Mouse (Mus musculus): ENCODE data around the gene Sema7a. TPM values are rescaled to one million over a fixed set of nuclear protein-coding genes. Genes with fewer than 3 reads are reported as not detected.

Sema7a gene
- polyA plus RNA-seq, 1 experiment from 2014 or later, result 0.27 TPM

GRCm38 (mm10) chr9:57956196-57956837 is 16.4 kb downstream of the Sema7a start:
- H3K27me3 ChIP-seq (ENCODE audit: low read depth, poor library complexity, severe bottlenecking), result peaks cover under 1% of the 10 kb centered on the region; the same call in 1 of the 2 replicates
- WGBS, result 88% methylated on average over 9 of the region's 9 CpGs
- no peak overlapping the region for H3K27ac ChIP-seq (replicated peaks)
- DNase-seq (ENCODE audit: low spot score), result no peak
- H3K9me3 ChIP-seq (replicated peaks), result no peaks in the 10 kb centered on the region
- H3K4me1 ChIP-seq, result peaks cover 11% of the 10 kb centered on the region
- H3K4me3 ChIP-seq, result no peak overlapping the region
- H3K36me3 ChIP-seq, result 0 out of 2 replicates have a peak, but pooled peaks cover 1% of the 10 kb centered on the region

- Histone ChIP-seq H3K36me3 (0 out of 2 replicates have a peak, but pooled peaks cover 4% of the 10 kb centered on the region), H3K27me3 (ENCODE audit: low read depth, poor library complexity, severe bottlenecking) (no peaks in the 10 kb centered on the region), H3K4me3 (no peak overlapping the region), H3K9me3 (replicated peaks) (no peaks in the 10 kb centered on the region), H3K4me1 (peaks cover 11% of the 10 kb centered on the region), H3K27ac (replicated peaks) (no peak overlapping the region)
- WGBS, result 85% methylated on average over 5 of the region's 5 CpGs
- no peak for DNase-seq (ENCODE audit: low spot score)
Observed at GRCm38 (mm10) chr9:57956838-57957236, 16.9 kb downstream of the Sema7a start.

DNA sequence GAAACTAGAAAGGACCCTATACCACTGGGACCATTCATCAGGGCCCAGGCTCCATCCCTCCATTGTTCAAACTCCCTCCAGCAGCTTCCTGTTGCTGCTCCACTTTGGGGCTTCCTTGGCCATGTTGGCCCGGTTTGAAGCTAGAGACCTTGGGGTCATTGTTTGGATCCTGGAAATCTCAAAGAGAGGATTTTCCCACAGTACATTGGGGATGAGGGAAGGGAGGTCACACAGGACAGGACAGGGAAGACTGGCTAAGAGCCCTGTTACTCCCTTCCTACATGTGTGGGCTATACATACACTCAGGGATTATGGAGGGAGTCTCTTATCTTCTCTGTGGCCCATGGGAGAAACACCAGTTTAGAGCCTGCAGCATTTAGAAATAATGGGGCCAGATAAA is 18.7 kb downstream of the Sema7a start:
- Histone ChIP-seq H3K9me3 (replicated peaks) (no peaks in the 10 kb centered on the region), H3K4me3 (no peak overlapping the region), H3K27ac (replicated peaks) (no peak overlapping the region), H3K36me3 (0 out of 2 replicates have a peak, but pooled peaks cover 4% of the 10 kb centered on the region), H3K27me3 (ENCODE audit: low read depth, poor library complexity, severe bottlenecking) (no peaks in the 10 kb centered on the region), H3K4me1 (peaks cover 16% of the 10 kb centered on the region)
- no peak for DNase-seq (ENCODE audit: low spot score)
- WGBS, result 71% methylated on average over 1 of the region's 1 CpGs

DNA sequence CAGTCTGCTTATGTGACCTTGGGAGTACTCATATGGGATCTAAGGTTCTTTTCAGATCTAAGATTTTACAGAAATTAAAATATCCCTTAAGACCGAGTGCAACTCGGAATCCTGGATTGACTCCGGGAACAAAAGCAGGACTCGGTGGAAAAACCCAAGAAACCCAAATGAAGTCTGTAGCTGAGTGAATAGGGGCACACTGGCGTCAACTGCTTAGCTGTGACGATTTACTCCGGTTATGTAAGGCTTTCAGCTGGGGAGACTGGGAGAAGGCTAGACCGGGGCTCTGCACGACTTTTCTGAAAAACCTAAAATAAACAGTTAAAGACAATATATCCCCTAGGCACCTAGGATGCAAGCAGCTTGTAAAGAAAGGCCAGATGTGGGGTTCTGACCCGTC is 19.5 kb downstream of the Sema7a start:
- 0 out of 2 replicates have a peak, but pooled peaks cover 4% of the 10 kb centered on the region for H3K36me3 ChIP-seq
- H3K4me3 ChIP-seq, result no peak overlapping the region
- H3K4me1 ChIP-seq, result peaks cover 23% of the 10 kb centered on the region
- H3K27ac ChIP-seq (replicated peaks), result no peak overlapping the region
- no peaks in the 10 kb centered on the region for H3K27me3 ChIP-seq (ENCODE audit: low read depth, poor library complexity, severe bottlenecking)
- DNase-seq (ENCODE audit: low spot score), result no peak
- WGBS, result 76% methylated on average over 10 of the region's 10 CpGs
- H3K9me3 ChIP-seq (replicated peaks), result no peaks in the 10 kb centered on the region

DNA sequence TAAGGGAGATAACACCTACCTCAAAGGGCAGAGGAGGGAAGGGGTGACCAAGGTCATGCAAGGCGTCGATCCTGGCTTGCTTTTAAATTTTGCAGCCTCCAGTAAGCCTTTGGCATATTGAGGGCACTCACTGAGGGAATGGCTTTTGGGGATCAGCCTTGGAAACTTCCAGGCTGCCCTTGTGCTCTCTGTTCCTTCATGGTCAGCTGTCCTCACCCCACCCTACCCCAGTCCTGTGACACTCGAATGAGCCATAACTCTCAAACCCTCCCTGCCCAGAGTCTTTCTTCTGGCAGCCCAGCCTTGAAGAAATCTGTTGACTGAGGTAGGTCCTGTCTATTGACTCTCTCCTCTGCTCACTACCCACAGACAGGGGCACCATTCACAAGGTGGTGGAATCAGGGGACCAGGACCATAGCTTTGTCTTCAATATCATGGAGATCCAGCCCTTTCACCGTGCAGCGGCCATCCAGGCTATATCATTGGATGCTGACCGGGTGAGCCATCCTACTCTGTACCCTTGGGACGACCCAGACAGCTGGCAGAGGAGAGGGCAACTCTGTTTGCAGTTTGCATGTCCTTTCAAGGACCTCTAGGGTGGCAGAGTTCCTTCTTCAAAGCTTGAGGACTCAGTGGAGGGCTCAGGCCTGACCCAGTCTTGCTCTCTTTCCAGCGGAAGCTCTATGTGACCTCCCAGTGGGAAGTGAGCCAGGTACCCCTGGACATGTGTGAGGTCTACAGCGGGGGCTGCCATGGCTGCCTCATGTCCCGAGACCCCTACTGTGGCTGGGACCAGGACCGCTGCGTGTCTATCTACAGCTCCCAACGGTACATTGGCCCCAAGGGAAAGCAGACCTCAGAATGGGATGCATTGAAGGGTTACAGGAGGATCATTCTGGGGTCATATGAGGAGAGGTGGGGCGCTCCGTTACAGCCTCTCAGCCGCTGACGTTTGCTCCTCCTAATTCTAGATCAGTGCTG is 20.3 kb downstream of the Sema7a start:
- H3K27me3 ChIP-seq (ENCODE audit: low read depth, poor library complexity, severe bottlenecking), result no peaks in the 10 kb centered on the region
- no peaks in the 10 kb centered on the region for H3K9me3 ChIP-seq (replicated peaks)
- peaks cover 29% of the 10 kb centered on the region for H3K4me1 ChIP-seq
- DNase-seq (ENCODE audit: low spot score), result no peak
- H3K27ac ChIP-seq (replicated peaks), result no peak overlapping the region
- WGBS, result 86% methylated on average over 17 of the region's 17 CpGs
- H3K4me3 ChIP-seq, result no peak overlapping the region
- 0 out of 2 replicates have a peak, but pooled peaks cover 4% of the 10 kb centered on the region for H3K36me3 ChIP-seq

DNA sequence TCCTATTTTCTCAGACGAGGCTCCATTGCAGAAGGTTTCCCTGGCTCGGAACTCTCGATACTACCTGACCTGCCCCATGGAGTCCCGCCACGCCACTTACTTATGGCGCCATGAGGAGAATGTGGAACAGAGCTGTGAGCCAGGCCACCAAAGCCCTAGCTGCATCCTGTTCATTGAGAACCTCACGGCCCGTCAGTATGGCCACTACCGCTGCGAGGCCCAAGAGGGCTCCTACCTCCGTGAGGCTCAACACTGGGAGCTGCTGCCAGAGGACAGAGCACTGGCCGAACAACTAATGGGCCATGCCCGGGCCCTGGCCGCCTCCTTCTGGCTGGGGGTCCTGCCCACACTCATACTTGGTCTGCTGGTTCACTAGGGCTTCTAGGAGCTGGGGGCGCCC is 21.3 kb downstream of the Sema7a start:
- H3K27me3 ChIP-seq (ENCODE audit: low read depth, poor library complexity, severe bottlenecking), result no peaks in the 10 kb centered on the region
- no peaks in the 10 kb centered on the region for H3K9me3 ChIP-seq (replicated peaks)
- WGBS, result 91% methylated on average over 15 of the region's 15 CpGs
- H3K4me1 ChIP-seq, result peaks cover 29% of the 10 kb centered on the region
- peak overlapping the region; percentile 61; the same call in 1 of the 2 replicates for H3K27ac ChIP-seq (replicated peaks)
- no peak for DNase-seq (ENCODE audit: low spot score)
- 0 out of 2 replicates have a peak, but pooled peaks cover 4% of the 10 kb centered on the region for H3K36me3 ChIP-seq
- no peak overlapping the region for H3K4me3 ChIP-seq

DNA sequence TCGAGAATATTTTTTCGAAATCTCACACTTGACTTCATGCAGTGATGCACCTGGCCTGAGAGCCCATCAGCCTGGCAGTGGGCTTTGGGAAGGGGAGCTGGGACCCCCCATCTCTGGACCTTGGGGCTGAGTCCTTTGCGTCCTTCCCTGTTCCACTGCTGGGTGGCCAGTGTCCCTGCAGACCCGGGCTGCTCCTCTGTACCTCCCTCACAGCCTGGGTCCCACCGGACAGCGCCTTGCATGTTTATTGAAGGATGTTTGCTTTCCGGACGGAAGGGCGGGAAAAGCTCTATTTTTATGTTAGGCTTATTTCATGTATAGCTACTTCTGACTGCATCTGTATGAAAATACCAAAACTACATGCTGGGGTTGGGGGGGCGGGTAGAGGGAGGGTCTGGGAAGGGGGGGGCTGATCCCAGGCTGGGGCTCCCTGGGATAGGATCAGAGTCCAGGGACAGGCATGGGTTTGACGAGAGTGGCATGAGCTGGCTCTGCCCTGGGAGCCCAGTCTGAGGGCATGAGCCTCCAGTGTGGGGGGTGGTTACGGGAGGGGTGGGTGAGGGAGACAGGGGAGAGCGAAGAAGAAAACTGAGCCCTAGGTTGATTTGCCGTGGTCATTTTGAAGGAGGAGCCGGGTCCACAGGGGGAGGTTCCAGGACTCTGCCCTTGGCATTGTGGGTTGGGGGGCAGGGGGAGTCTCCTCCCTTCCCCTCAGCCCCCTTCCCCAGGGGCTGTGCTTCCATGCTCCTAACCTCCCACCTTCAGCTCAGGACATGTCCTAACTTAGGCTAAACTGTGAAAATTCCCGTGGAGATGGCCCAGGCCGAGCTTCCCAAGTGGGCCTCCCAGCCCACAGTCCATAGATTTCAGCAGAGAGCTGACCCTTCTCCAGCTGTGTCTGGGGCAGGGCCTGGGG is 22.2 kb downstream of the Sema7a start:
- Histone ChIP-seq H3K27ac (replicated peaks) (peak overlapping the region; percentile 55; the same call in 1 of the 2 replicates), H3K4me3 (no peak overlapping the region), H3K27me3 (ENCODE audit: low read depth, poor library complexity, severe bottlenecking) (no peaks in the 10 kb centered on the region), H3K9me3 (replicated peaks) (no peaks in the 10 kb centered on the region), H3K4me1 (peaks cover 29% of the 10 kb centered on the region), H3K36me3 (0 out of 2 replicates have a peak, but pooled peaks cover 4% of the 10 kb centered on the region)
- 71% methylated on average over 17 of the region's 17 CpGs for WGBS
- DNase-seq (ENCODE audit: low spot score), result no peak

DNA sequence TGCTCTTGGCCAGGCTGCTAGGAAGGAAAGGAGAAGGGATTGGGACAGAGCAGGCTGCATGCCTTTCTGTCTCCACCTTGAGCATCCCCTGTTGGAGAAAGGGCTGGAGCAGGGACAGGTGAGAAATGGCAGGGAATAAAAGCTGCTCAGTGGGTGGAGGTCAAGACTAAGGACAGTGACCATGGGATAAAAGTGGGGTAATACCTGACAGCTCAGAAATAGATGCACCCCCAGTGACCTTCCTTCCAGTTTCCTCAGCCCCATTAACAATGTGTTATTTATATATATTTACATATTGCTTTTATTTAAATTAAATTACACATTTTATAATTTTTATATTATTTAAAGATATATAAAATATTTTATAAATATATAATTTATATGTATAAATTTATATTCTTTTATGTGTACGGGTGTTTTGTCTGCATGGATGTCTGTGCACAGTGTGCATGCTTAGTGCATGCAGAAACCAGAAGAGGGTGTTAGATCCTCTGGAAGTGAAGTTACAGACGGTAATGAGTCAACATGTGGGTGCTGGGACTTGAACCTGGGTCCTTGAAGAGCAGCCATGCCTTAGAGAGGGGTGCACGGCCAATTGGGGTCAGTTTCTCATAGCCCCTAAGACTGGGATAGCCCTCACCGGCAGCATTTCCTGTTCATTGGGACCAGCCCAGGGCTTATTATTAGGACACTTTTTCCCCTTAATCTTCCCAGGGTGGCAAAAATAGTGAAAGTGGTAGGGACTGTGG is 23.5 kb downstream of the Sema7a start:
- Histone ChIP-seq H3K4me1 (peaks cover 34% of the 10 kb centered on the region), H3K36me3 (0 out of 2 replicates have a peak, but pooled peaks cover 4% of the 10 kb centered on the region), H3K9me3 (replicated peaks) (no peaks in the 10 kb centered on the region), H3K4me3 (no peak overlapping the region), H3K27ac (replicated peaks) (no peak overlapping the region), H3K27me3 (ENCODE audit: low read depth, poor library complexity, severe bottlenecking) (no peaks in the 10 kb centered on the region)
- DNase-seq (ENCODE audit: low spot score), result no peak
- WGBS, result 87% methylated on average over 4 of the region's 4 CpGs

- 0 out of 2 replicates have a peak, but pooled peaks cover 4% of the 10 kb centered on the region for H3K36me3 ChIP-seq
- no peak overlapping the region for H3K4me3 ChIP-seq
- whole genome bisulfite sequencing, result 74% methylated on average over 5 of the region's 5 CpGs
- H3K27me3 ChIP-seq (ENCODE audit: low read depth, poor library complexity, severe bottlenecking), result no peaks in the 10 kb centered on the region
- DNase-seq (ENCODE audit: low spot score), result no peak
- H3K4me1 ChIP-seq, result peaks cover 34% of the 10 kb centered on the region
- H3K9me3 ChIP-seq (replicated peaks), result no peaks in the 10 kb centered on the region
- H3K27ac ChIP-seq (replicated peaks), result no peak overlapping the region
Observed at GRCm38 (mm10) chr9:57963998-57964395, 24.1 kb downstream of the Sema7a start.

DNA sequence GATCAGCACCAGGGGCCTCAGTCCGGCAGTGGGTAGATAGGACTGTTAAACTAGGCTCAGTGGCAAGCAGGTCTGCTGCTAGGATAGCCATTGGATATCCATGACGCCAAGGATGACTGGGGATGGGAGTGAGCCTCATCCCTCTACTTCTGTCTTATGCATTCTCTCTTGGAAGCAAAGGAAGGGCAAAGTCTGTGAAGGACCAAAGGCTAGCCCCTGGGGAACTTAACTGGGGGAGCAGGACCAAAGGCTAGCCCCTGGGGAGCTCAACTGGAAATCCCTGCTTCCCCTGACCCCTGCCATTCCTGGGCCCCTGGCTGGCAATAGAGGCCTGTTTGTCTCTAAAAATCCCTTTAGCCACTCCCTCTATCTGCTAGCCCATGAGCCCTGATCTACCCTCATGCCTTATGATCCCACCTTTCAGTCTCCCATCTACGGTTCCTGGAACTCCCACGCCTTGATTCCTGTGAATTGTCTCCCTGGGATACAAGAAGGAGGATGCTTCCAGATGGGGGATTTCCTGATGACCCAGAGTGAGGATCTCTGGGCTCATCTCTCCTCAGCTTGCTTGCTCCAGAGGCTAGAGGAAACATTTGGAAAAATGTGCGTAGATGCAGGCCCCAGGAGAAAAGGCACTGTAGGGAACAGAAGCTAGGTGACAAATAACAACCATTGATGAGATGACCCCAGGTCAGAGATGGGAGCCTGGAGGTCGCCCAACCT is 24.8 kb downstream of the Sema7a start:
- no peaks in the 10 kb centered on the region for H3K27me3 ChIP-seq (ENCODE audit: low read depth, poor library complexity, severe bottlenecking)
- H3K9me3 ChIP-seq (replicated peaks), result no peaks in the 10 kb centered on the region
- WGBS, result 71% methylated on average over 6 of the region's 6 CpGs
- 0 out of 2 replicates have a peak overlapping the region, but pooled peaks have one; percentile 23 for H3K27ac ChIP-seq (replicated peaks)
- H3K4me3 ChIP-seq, result no peak overlapping the region
- H3K36me3 ChIP-seq, result 0 out of 2 replicates have a peak, but pooled peaks cover 4% of the 10 kb centered on the region
- no peak for DNase-seq (ENCODE audit: low spot score)
- H3K4me1 ChIP-seq, result peaks cover 34% of the 10 kb centered on the region

All from midbrain, embryonic 10.5 days (tissue).